Mouse (Mus musculus) liver, embryonic 12.5 days (tissue): ENCODE data around the gene Fam167b. TPM values are rescaled to one million over a fixed set of nuclear protein-coding genes. Genes with fewer than 3 reads are reported as not detected.
"Not testable (repeated sequence)": the region's sequence is repeated elsewhere in the genome, so short reads cannot be mapped to it uniquely, and the experiment has no call there.

Source experiments
- ATAC-seq: fragments of 200-750 bp; cut with Nextera tagmentation; 2 replicates; pipeline ENCODE4 v1.8.0; 2017; ENCODE audit warnings: moderate number of reproducible peaks, mild to moderate bottlenecking, moderate library complexity
- H3K27ac ChIP-seq: fragments of 300-500 bp; sonication (generic); 2 replicates; pipeline ENCODE4 v1.5.1; 2016; ENCODE audit warnings: mild to moderate bottlenecking
- H3K27me3 ChIP-seq: fragments of 300-500 bp; sonication (generic); replicated peaks from 2 replicates; pipeline ENCODE4 v1.6.1; 2016; ENCODE audit warnings: mild to moderate bottlenecking, moderate library complexity
- H3K36me3 ChIP-seq: fragments of 300-500 bp; sonication (generic); 2 replicates; pipeline ENCODE4 v1.6.1; 2016; ENCODE audit warnings: mild to moderate bottlenecking, moderate library complexity
- H3K4me1 ChIP-seq: fragments of 300-500 bp; sonication (generic); 2 replicates; pipeline ENCODE4 v1.6.1; 2016
- H3K4me2 ChIP-seq: fragments of 300-500 bp; sonication (generic); 2 replicates; pipeline ENCODE4 v1.6.1; 2016; ENCODE audit warnings: mild to moderate bottlenecking, moderate library complexity
- H3K4me3 ChIP-seq: fragments of 300-500 bp; sonication (generic); 2 replicates; pipeline ENCODE4 v1.5.1; 2016; ENCODE audit warnings: mild to moderate bottlenecking, moderate library complexity
- H3K9ac ChIP-seq: fragments of 300-500 bp; sonication (generic); 2 replicates; pipeline ENCODE4 v1.6.1; 2016; ENCODE audit warnings: mild to moderate bottlenecking, moderate library complexity
- H3K9me3 ChIP-seq: fragments of 300-500 bp; sonication (generic); replicated peaks from 2 replicates; pipeline ENCODE4 v1.6.1; 2016; ENCODE audit warnings: mild to moderate bottlenecking, moderate library complexity
- WGBS: fragments of 180-500 bp; shearing (Covaris S2); methylation state at CpG from one replicate; pipeline ENCODE4 v1.1.7; 2016; ENCODE audit not compliant: insufficient replicate concordance; 5-methylcytosine and 5-hydroxymethylcytosine counted together
- polyA plus RNA-seq: library from polyadenylated mRNA; unstranded; fragments of >200 nt; fragmentation: Nextera tagmentation; extraction: Ambion mirVana; gene quantifications from 2 replicates; pipeline ENCODE4 v1.2.1, GENCODE M21; 2016

The Fam167b gene
- polyA plus RNA-seq, 1 experiment from 2014 or later = 7.9 TPM

- Histone ChIP-seq H3K4me3 (peak overlapping the region; percentile 64), H3K36me3 (no peaks in the 10 kb centered on the region), H3K4me2 (peak overlapping the region; percentile 88), H3K27me3 (peaks cover 38% of the 10 kb centered on the region), H3K27ac (no peak overlapping the region), H3K9me3 (no peaks in the 10 kb centered on the region), H3K4me1 (peaks cover 35% of the 10 kb centered on the region), H3K9ac (peak overlapping the region; percentile 73)
- WGBS = 1% methylated on average over 16 of the region's 16 CpGs
- no peak for ATAC-seq
These were observed 22.9 kb downstream of the Fam167b start for GRCm38 (mm10) chr4:129555421-129555861.

- not testable (repeated sequence) for H3K27ac ChIP-seq, H3K9me3 ChIP-seq, H3K4me3 ChIP-seq, H3K36me3 ChIP-seq, H3K9ac ChIP-seq, ATAC-seq, H3K4me2 ChIP-seq
- WGBS = 75% methylated on average over 6 of the region's 6 CpGs
- H3K4me1 ChIP-seq = peaks cover 35% of the 10 kb centered on the region
- peaks cover 33% of the 10 kb centered on the region for H3K27me3 ChIP-seq
These were observed 23.8 kb downstream of the Fam167b start for GRCm38 (mm10) chr4:129554512-129554911.

- Histone ChIP-seq H3K27ac (no peak overlapping the region), H3K4me2 (no peak overlapping the region), H3K9me3 (no peaks in the 10 kb centered on the region), H3K36me3 (no peaks in the 10 kb centered on the region), H3K4me3 (no peak overlapping the region), H3K9ac (no peak overlapping the region), H3K27me3 (peaks cover 24% of the 10 kb centered on the region), H3K4me1 (peaks cover 14% of the 10 kb centered on the region)
- ATAC-seq = no peak
- 64% methylated on average over 1 of the region's 1 CpGs for WGBS
These were observed 28.1 kb downstream of the Fam167b start for GRCm38 (mm10) chr4:129550295-129550694.

- Histone ChIP-seq H3K9me3 (no peaks in the 10 kb centered on the region), H3K27me3 (peaks cover 15% of the 10 kb centered on the region), H3K4me3 (no peak overlapping the region), H3K36me3 (no peaks in the 10 kb centered on the region), H3K27ac (no peak overlapping the region), H3K4me1 (peaks cover 11% of the 10 kb centered on the region; the same call in 1 of the 2 replicates), H3K4me2 (no peak overlapping the region), H3K9ac (no peak overlapping the region)
- ATAC-seq = no peak
- 78% methylated on average over 2 of the region's 2 CpGs for WGBS
These were observed 29.0 kb downstream of the Fam167b start for GRCm38 (mm10) chr4:129549306-129549705.

DNA sequence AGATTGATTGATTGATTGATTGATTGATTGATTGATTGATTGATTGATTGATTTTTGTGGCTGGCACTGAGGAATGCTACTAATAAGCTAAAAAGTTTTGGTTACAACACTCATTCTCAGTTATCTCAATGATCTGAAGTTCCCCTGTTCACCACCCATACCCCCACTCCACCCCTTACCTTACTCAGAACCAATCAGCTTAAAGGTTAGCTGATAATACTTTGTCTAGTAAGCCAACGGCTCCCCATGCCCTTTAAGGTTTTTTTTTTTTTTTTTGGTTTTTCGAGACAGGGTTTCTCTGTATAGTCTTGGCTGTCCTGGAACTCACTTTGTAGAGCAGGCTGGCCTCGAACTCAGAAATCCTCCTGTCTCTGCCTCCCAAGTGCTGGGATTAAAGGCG lies 30.7 kb downstream of the Fam167b start:
- H3K27me3 ChIP-seq, H3K27ac ChIP-seq, H3K9ac ChIP-seq, H3K9me3 ChIP-seq, H3K4me2 ChIP-seq, H3K36me3 ChIP-seq, H3K4me3 ChIP-seq, ATAC-seq: not testable (repeated sequence)
- 64% methylated on average over 4 of the region's 4 CpGs for WGBS
- peaks cover 25% of the 10 kb centered on the region; the same call in 1 of the 2 replicates for H3K4me1 ChIP-seq

DNA sequence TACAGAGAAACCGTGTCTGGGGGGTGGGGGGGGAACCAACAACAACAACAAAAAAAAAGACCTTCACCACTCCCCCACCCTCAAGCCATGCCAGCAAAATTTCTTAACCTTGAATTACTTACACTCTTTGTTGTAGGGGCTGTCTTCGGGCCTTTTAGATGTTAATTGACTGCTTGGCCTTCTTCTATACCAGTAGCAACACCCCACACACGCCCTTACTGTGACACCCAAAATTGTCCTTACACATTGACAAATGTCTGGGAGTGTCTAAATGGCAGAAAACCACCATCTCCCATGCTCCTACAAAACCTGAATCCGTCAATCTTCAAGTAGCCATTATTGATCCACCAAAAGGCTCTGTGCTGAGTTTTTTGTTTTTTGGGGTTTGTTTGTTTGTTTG lies 34.2 kb downstream of the Fam167b start:
- Histone ChIP-seq H3K9ac (no peak overlapping the region), H3K27ac (0 out of 2 replicates have a peak overlapping the region, but pooled peaks have one; percentile 91), H3K9me3 (no peaks in the 10 kb centered on the region), H3K27me3 (no peaks in the 10 kb centered on the region), H3K36me3 (peaks cover 12% of the 10 kb centered on the region), H3K4me1 (peaks cover 47% of the 10 kb centered on the region), H3K4me3 (no peak overlapping the region), H3K4me2 (no peak overlapping the region)
- ATAC-seq = no peak
- 80% methylated on average over 4 of the region's 4 CpGs for WGBS

GRCm38 (mm10) chr4:129542592-129543141 lies 35.7 kb downstream of the Fam167b start, which contains the start of gene Hdac1:
Gene Hdac1, minus strand, starts transcription at chr4:129542713.
- ATAC-seq = peak; percentile 99
- peaks cover 53% of the 10 kb centered on the region for H3K4me1 ChIP-seq
- H3K36me3 ChIP-seq = peaks cover 26% of the 10 kb centered on the region
- WGBS = 1% methylated on average over 45 of the region's 46 CpGs
- H3K27ac ChIP-seq = peak within 1 kb of the TSS; percentile 91
- H3K4me2 ChIP-seq = peak within 1 kb of the TSS; percentile 79
- peak within 1 kb of the TSS; percentile 82 for H3K4me3 ChIP-seq
- H3K9me3 ChIP-seq = no peaks in the 10 kb centered on the region
- H3K9ac ChIP-seq = peak within 1 kb of the TSS; percentile 93
- H3K27me3 ChIP-seq = no peaks in the 10 kb centered on the region

- H3K36me3 ChIP-seq = peaks cover 33% of the 10 kb centered on the region
- no peaks in the 10 kb centered on the region for H3K27me3 ChIP-seq
- peak overlapping the region; percentile 91 for H3K27ac ChIP-seq
- WGBS = under 1% methylated on average over 30 of the region's 30 CpGs
- H3K9me3 ChIP-seq = no peaks in the 10 kb centered on the region
- H3K9ac ChIP-seq = peak overlapping the region; percentile 93
- H3K4me2 ChIP-seq = peak overlapping the region; percentile 79
- ATAC-seq = no peak
- H3K4me3 ChIP-seq = peak overlapping the region; percentile 82
- H3K4me1 ChIP-seq = peaks cover 48% of the 10 kb centered on the region
These were observed 36.3 kb downstream of the Fam167b start for GRCm38 (mm10) chr4:129541868-129542591.

DNA sequence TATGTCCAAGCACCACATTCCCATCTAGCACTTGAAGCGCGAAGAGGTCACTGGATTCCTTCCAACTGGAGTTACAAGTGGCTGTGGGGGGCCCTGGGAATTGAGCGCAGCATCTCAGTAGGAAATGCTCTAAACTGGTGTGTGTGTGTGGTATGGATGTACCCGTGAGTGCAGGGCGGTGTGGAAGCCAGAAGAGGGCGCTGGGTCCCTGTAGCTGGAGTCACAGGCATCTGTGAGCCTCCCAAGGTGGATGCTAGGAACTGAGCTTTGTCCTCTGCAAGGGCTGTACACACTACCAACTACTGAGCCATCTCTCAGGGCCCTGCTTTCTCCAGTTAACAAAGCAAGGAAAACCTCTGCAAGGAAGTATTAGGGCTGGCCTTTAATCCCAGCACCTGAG lies 38.3 kb downstream of the Fam167b start:
- peaks cover 50% of the 10 kb centered on the region for H3K36me3 ChIP-seq

DNA sequence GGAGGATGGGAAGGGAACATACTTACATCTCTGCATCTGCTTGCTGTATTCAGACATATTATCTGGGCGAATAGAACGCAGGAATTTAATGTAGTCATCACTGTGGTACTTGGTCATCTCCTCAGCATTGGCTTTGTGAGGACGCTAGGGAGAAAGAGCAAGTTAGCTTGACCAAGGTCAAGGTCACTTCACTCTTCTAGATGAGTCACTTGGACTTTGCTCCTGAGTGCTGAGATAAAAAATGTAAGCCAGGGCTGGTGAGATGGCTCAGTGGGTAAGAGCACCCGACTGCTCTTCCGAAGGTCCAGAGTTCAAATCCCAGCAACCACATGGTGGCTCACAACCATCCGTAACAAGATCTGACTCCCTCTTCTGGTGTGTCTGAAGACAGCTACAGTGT lies 49.4 kb downstream of the Fam167b start:
- H3K4me2 ChIP-seq, H3K9me3 ChIP-seq, H3K4me1 ChIP-seq, H3K4me3 ChIP-seq, ATAC-seq, H3K27me3 ChIP-seq, H3K9ac ChIP-seq, H3K27ac ChIP-seq: not testable (repeated sequence)
- peaks cover 95% of the 10 kb centered on the region for H3K36me3 ChIP-seq
- WGBS = 87% methylated on average over 6 of the region's 6 CpGs

More for the DNA sequence above, 38.3 kb downstream of the Fam167b start:
- no peak overlapping the region for H3K9ac ChIP-seq
- ATAC-seq = no peak
- H3K27ac ChIP-seq = no peak overlapping the region
- no peaks in the 10 kb centered on the region for H3K9me3 ChIP-seq
- no peak overlapping the region for H3K4me3 ChIP-seq
- H3K4me2 ChIP-seq = no peak overlapping the region
- no peaks in the 10 kb centered on the region for H3K27me3 ChIP-seq
- peaks cover 53% of the 10 kb centered on the region for H3K4me1 ChIP-seq
- 87% methylated on average over 6 of the region's 6 CpGs for WGBS
